Mouse (Mus musculus): ENCODE results near the gene Tnk2. TPM values are rescaled to one million over a fixed set of nuclear protein-coding genes. Genes with fewer than 3 reads are reported as not detected.

The Tnk2 gene
- polyA plus RNA-seq, 1 experiment from 2014 or later, result 10.6 TPM

DNA sequence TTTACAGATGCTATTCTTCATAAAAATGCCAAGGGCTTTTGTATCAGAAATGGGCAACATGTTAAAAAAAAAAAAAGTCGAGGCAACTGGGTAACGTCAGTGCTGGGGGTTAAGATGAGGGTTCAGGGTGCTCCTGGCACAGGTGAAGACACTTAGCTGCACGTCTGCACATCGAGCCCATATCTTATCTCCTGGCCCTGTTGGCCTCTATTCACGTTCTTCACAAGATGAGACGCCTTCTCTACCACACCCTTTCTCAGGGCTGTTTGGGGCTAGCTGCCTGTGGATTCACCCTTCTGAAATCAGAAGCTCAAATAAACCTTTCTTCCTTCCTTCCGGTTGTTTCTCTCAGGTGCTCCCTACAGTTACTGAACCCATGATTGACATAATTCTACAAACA, 79.5 kb downstream of the Tnk2 start:
- whole genome bisulfite sequencing, result 53% methylated on average over 7 of the region's 7 CpGs

DNA sequence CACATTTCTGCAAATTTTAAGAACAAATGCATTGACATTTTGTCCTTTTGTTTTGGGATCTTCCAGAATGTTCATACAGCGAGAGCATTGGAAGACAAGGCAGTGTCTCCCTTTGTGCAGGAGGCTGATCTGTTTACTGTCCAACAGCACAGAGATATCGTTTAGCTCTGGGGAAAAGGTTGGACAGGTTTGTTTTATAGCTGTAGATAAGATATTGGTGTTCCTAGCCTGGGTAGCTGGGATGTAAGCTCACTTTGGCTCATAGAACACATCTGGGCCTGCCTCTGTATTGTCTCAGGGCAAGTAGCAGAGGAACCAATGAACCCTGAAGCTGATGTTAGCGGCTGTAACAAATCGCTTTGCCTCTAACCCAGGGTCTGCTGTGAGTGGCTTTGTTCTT, 80.1 kb downstream of the Tnk2 start:
- Histone ChIP-seq H3K9ac (ENCODE audit: low read length) (no peak overlapping the region), H3K4me3 (replicated peaks; ENCODE audit: low read length) (no peak overlapping the region), H3K27me3 (ENCODE audit: control insufficient read depth, insufficient read depth, low read length) (no peaks in the 10 kb centered on the region), H3K4me1 (ENCODE audit: control insufficient read depth, insufficient read depth, low read length) (peaks cover 3% of the 10 kb centered on the region), H3K27ac (ENCODE audit: low read length) (no peak overlapping the region), H3K36me3 (ENCODE audit: control insufficient read depth, insufficient read depth, low read length) (no peaks in the 10 kb centered on the region), H3K4me2 (ENCODE audit: low read depth, low read length) (no peak overlapping the region), H3K9me3 (replicated peaks; ENCODE audit: control insufficient read depth, low read length) (no peaks in the 10 kb centered on the region)
- 67% methylated on average over 4 of the region's 4 CpGs for WGBS
- no peak for ATAC-seq (ENCODE audit: insufficient read depth, low FRiP score)

More for the DNA sequence above, 79.5 kb downstream of the Tnk2 start:
- no peak for ATAC-seq (ENCODE audit: insufficient read depth, low FRiP score)
- H3K4me1 ChIP-seq (ENCODE audit: control insufficient read depth, insufficient read depth, low read length), result peaks cover 3% of the 10 kb centered on the region; the same call in 1 of the 2 replicates
- no peak overlapping the region for H3K9ac ChIP-seq (ENCODE audit: low read length)
- no peaks in the 10 kb centered on the region for H3K36me3 ChIP-seq (ENCODE audit: control insufficient read depth, insufficient read depth, low read length)
- no peak overlapping the region for H3K27ac ChIP-seq (ENCODE audit: low read length)
- H3K4me3 ChIP-seq (replicated peaks; ENCODE audit: low read length), result no peak overlapping the region
- H3K4me2 ChIP-seq (ENCODE audit: low read depth, low read length), result no peak overlapping the region
- H3K9me3 ChIP-seq (replicated peaks; ENCODE audit: control insufficient read depth, low read length), result no peaks in the 10 kb centered on the region
- H3K27me3 ChIP-seq (ENCODE audit: control insufficient read depth, insufficient read depth, low read length), result no peaks in the 10 kb centered on the region

GRCm38 (mm10) chr16:32724259-32724658, 80.6 kb downstream of the Tnk2 start:
- no peak overlapping the region for H3K9ac ChIP-seq (ENCODE audit: low read length)
- H3K27ac ChIP-seq (ENCODE audit: low read length), result no peak overlapping the region
- no peak overlapping the region for H3K4me3 ChIP-seq (replicated peaks; ENCODE audit: low read length)
- H3K4me1 ChIP-seq (ENCODE audit: control insufficient read depth, insufficient read depth, low read length), result peaks cover 3% of the 10 kb centered on the region
- WGBS, result 76% methylated on average over 2 of the region's 2 CpGs
- no peaks in the 10 kb centered on the region for H3K36me3 ChIP-seq (ENCODE audit: control insufficient read depth, insufficient read depth, low read length)
- no peaks in the 10 kb centered on the region for H3K9me3 ChIP-seq (replicated peaks; ENCODE audit: control insufficient read depth, low read length)
- no peak overlapping the region for H3K4me2 ChIP-seq (ENCODE audit: low read depth, low read length)
- H3K27me3 ChIP-seq (ENCODE audit: control insufficient read depth, insufficient read depth, low read length), result no peaks in the 10 kb centered on the region
- ATAC-seq (ENCODE audit: insufficient read depth, low FRiP score), result no peak

DNA sequence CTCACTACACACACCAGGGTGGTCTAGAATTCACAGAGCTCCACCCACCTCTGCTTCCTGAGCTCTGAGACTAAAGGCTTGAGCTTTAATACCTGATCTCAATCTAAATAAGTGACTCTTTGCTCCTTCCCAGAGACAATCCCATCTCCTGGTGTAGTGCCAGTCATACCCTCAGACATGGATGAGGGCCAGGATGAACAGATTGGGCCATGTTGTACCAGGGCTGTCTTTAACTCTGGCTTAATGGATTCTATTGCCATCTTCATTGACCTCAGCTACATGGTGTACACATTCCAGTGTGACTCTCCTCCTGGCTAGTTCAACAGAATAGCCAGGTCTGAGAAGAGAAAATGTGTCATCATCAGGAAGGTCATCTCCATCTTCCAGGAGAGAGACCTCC, 82.8 kb downstream of the Tnk2 start:
- Histone ChIP-seq H3K27me3 (ENCODE audit: control insufficient read depth, insufficient read depth, low read length) (no peaks in the 10 kb centered on the region), H3K4me1 (ENCODE audit: control insufficient read depth, insufficient read depth, low read length) (peaks cover 3% of the 10 kb centered on the region), H3K4me2 (ENCODE audit: low read depth, low read length) (no peak overlapping the region), H3K27ac (ENCODE audit: low read length) (no peak overlapping the region), H3K9me3 (replicated peaks; ENCODE audit: control insufficient read depth, low read length) (no peaks in the 10 kb centered on the region), H3K4me3 (replicated peaks; ENCODE audit: low read length) (no peak overlapping the region), H3K36me3 (ENCODE audit: control insufficient read depth, insufficient read depth, low read length) (no peaks in the 10 kb centered on the region), H3K9ac (ENCODE audit: low read length) (no peak overlapping the region)
- ATAC-seq (ENCODE audit: insufficient read depth, low FRiP score), result no peak

DNA sequence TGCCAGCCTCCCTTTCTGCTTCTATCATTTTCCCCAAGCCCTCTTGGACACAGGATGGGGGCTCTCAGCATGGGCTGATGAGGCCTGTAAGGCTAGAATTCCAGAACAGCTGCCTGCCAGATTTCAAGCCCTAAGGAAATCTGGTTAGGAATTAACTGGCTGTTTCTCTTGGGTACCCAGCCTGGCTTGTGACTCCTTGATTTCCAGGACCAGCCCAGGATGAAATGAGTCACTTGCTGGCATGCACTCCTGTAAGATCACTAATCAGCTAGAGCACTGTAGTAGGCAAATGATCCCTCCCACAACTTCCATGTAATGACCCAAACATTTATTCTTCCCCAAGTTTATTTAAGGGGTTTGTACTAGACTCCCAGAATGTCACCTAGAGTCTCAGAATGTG, 84.6 kb downstream of the Tnk2 start:
- Histone ChIP-seq H3K27me3 (ENCODE audit: control insufficient read depth, insufficient read depth, low read length) (no peaks in the 10 kb centered on the region), H3K4me1 (ENCODE audit: control insufficient read depth, insufficient read depth, low read length) (peaks cover 3% of the 10 kb centered on the region), H3K4me2 (ENCODE audit: low read depth, low read length) (no peak overlapping the region), H3K36me3 (ENCODE audit: control insufficient read depth, insufficient read depth, low read length) (no peaks in the 10 kb centered on the region), H3K4me3 (replicated peaks; ENCODE audit: low read length) (no peak overlapping the region), H3K9me3 (replicated peaks; ENCODE audit: control insufficient read depth, low read length) (no peaks in the 10 kb centered on the region), H3K9ac (ENCODE audit: low read length) (no peak overlapping the region), H3K27ac (ENCODE audit: low read length) (no peak overlapping the region)
- ATAC-seq (ENCODE audit: insufficient read depth, low FRiP score), result 0 out of 2 replicates have a peak, but pooled peaks have one; percentile 39

DNA sequence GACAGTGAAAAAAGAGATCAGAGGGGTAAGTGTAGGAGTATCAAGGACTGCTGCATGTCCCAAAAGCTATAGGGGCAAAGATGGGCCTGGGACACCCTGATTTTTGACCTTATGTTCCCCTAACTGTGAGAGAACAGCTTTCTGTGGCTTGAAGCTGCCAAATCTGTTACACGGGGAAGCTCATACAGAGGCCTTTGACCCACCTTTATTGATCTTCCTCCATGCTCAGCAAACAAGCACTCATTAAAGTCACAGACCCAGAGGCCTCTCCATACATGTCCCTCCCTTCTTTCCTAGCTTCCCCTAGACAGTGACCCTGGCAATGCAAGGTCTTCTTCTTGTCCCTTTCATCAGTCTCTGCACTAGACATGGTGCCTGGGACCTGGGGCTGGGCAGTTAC, 85.1 kb downstream of the Tnk2 start:
- no peak overlapping the region for H3K9ac ChIP-seq (ENCODE audit: low read length)
- peak; percentile 57; the same call in 1 of the 2 replicates for ATAC-seq (ENCODE audit: insufficient read depth, low FRiP score)
- WGBS, result 30% methylated on average over 1 of the region's 1 CpGs
- no peaks in the 10 kb centered on the region for H3K9me3 ChIP-seq (replicated peaks; ENCODE audit: control insufficient read depth, low read length)
- no peaks in the 10 kb centered on the region for H3K36me3 ChIP-seq (ENCODE audit: control insufficient read depth, insufficient read depth, low read length)
- no peak overlapping the region for H3K4me3 ChIP-seq (replicated peaks; ENCODE audit: low read length)
- no peak overlapping the region for H3K4me2 ChIP-seq (ENCODE audit: low read depth, low read length)
- no peak overlapping the region for H3K27ac ChIP-seq (ENCODE audit: low read length)
- H3K4me1 ChIP-seq (ENCODE audit: control insufficient read depth, insufficient read depth, low read length), result peaks cover 3% of the 10 kb centered on the region
- no peaks in the 10 kb centered on the region for H3K27me3 ChIP-seq (ENCODE audit: control insufficient read depth, insufficient read depth, low read length)

Other genes with a start within 250 kb of the Tnk2 start
- gene Tm4sf19, start 243.4 kb upstream of the Tnk2 start, polyA plus RNA-seq (2015; fragmentation: Nextera tagmentation; extraction: Ambion mirVana), result not detected in 2 replicates
- 24.4 and 24.5 TPM in 2 replicates for gene Tctex1d2, start 224.2 kb upstream of the Tnk2 start, polyA plus RNA-seq (2015; fragmentation: Nextera tagmentation; extraction: Ambion mirVana)
- 42.0 and 54.3 TPM in 2 replicates for gene Pcyt1a, start 213.0 kb upstream of the Tnk2 start, polyA plus RNA-seq (2015; fragmentation: Nextera tagmentation; extraction: Ambion mirVana)
- gene Slc51a, start 156.0 kb upstream of the Tnk2 start, polyA plus RNA-seq (2015; fragmentation: Nextera tagmentation; extraction: Ambion mirVana), result 9.5 and 12.0 TPM in 2 replicates
- gene Zdhhc19, start 147.6 kb upstream of the Tnk2 start, polyA plus RNA-seq (2015; fragmentation: Nextera tagmentation; extraction: Ambion mirVana), result 0.29 and 0.37 TPM in 2 replicates
- 68.3 and 69.7 TPM in 2 replicates for gene Tfrc, start 35.0 kb upstream of the Tnk2 start, polyA plus RNA-seq (2015; fragmentation: Nextera tagmentation; extraction: Ambion mirVana)
- gene Muc4, start 92.0 kb downstream of the Tnk2 start, polyA plus RNA-seq (2015; fragmentation: Nextera tagmentation; extraction: Ambion mirVana), result 5.6 and 6.4 TPM in 2 replicates
- gene Muc20, start 153.6 kb downstream of the Tnk2 start, polyA plus RNA-seq (2015; fragmentation: Nextera tagmentation; extraction: Ambion mirVana), result 0.22 and 0.31 TPM in 2 replicates
- gene Smbd1, start 166.6 kb downstream of the Tnk2 start, polyA plus RNA-seq (2015; fragmentation: Nextera tagmentation; extraction: Ambion mirVana), result 0.27 TPM in 1 of 2 replicates, not detected in the other
- gene Fyttd1, start 233.6 kb downstream of the Tnk2 start, polyA plus RNA-seq (2015; fragmentation: Nextera tagmentation; extraction: Ambion mirVana), result 85.2 and 92.5 TPM in 2 replicates
- gene Rubcn, start 233.9 kb downstream of the Tnk2 start, polyA plus RNA-seq (2015; fragmentation: Nextera tagmentation; extraction: Ambion mirVana), result 24.3 and 24.7 TPM in 2 replicates